Mouse (Mus musculus): ENCODE data around the gene Zfp384.
A peak's percentile ranks its signal among the peaks of the same experiment; 100 is the strongest.
"Not testable (repeated sequence)": the region's sequence is repeated elsewhere in the genome, so short reads cannot be mapped to it uniquely, and the experiment has no call there.

Zfp384 gene

GRCm38 (mm10) chr6:125009181-125010073 is 482 bp downstream of the Zfp384 start:
- peak; percentile 79 for DNase-seq (ENCODE audit: low read depth, low spot score)

- DNase-seq (ENCODE audit: low read depth, low spot score): no peak
Observed at GRCm38 (mm10) chr6:125017682-125018081, 8.7 kb downstream of the Zfp384 start.

- DNase-seq (ENCODE audit: low read depth, low spot score): not testable (repeated sequence)
Observed at GRCm38 (mm10) chr6:125030532-125030931, 21.6 kb downstream of the Zfp384 start.

GRCm38 (mm10) chr6:125031604-125032003 is 22.7 kb downstream of the Zfp384 start:
- no peak for DNase-seq (ENCODE audit: low read depth, low spot score)

- DNase-seq (ENCODE audit: low read depth, low spot score): no peak
Observed at GRCm38 (mm10) chr6:125038666-125039065, 29.7 kb downstream of the Zfp384 start.

GRCm38 (mm10) chr6:125039131-125039530 is 30.2 kb downstream of the Zfp384 start:
- DNase-seq (ENCODE audit: low read depth, low spot score): no peak

GRCm38 (mm10) chr6:125039533-125040153 is 30.7 kb downstream of the Zfp384 start, which contains the start of gene Ing4:
Gene Ing4, plus strand, starts transcription at chr6:125039760.
- DNase-seq (ENCODE audit: low read depth, low spot score): peak; percentile 95

- DNase-seq (ENCODE audit: low read depth, low spot score): no peak
Observed at GRCm38 (mm10) chr6:125040221-125040620, 31.3 kb downstream of the Zfp384 start.

GRCm38 (mm10) chr6:125041047-125041446 is 32.1 kb downstream of the Zfp384 start:
- no peak for DNase-seq (ENCODE audit: low read depth, low spot score)

- DNase-seq (ENCODE audit: low read depth, low spot score): no peak
Observed at GRCm38 (mm10) chr6:125042081-125042480, 33.1 kb downstream of the Zfp384 start.

GRCm38 (mm10) chr6:125046691-125047090 is 37.7 kb downstream of the Zfp384 start:
- DNase-seq (ENCODE audit: low read depth, low spot score): peak; percentile 74

- no peak for DNase-seq (ENCODE audit: low read depth, low spot score)
Observed at GRCm38 (mm10) chr6:125049678-125050077, 40.7 kb downstream of the Zfp384 start, which contains the start of gene Acrbp. Gene Acrbp, plus strand, starts transcription at chr6:125049689.

- no peak for DNase-seq (ENCODE audit: low read depth, low spot score)
Observed at GRCm38 (mm10) chr6:125051237-125051636, 42.3 kb downstream of the Zfp384 start.

- DNase-seq (ENCODE audit: low read depth, low spot score): no peak
Observed at GRCm38 (mm10) chr6:125061493-125061892, 52.5 kb downstream of the Zfp384 start.

- DNase-seq (ENCODE audit: low read depth, low spot score): no peak
Observed at GRCm38 (mm10) chr6:125062511-125062910, 53.6 kb downstream of the Zfp384 start.

GRCm38 (mm10) chr6:125063906-125064305 is 55.0 kb downstream of the Zfp384 start:
- DNase-seq (ENCODE audit: low read depth, low spot score): no peak

GRCm38 (mm10) chr6:125065223-125065622 is 56.3 kb downstream of the Zfp384 start:
- not testable (repeated sequence) for DNase-seq (ENCODE audit: low read depth, low spot score)

GRCm38 (mm10) chr6:125067571-125067995 is 58.6 kb downstream of the Zfp384 start, which contains the start of gene Lpar5:
Gene Lpar5, plus strand, starts transcription at chr6:125067920.
- DNase-seq (ENCODE audit: low read depth, low spot score): no peak

GRCm38 (mm10) chr6:125071170-125071895 is 62.4 kb downstream of the Zfp384 start:
- no peak for DNase-seq (ENCODE audit: low read depth, low spot score)

GRCm38 (mm10) chr6:125071896-125072279 is 62.9 kb downstream of the Zfp384 start:
- peak; percentile 61 for DNase-seq (ENCODE audit: low read depth, low spot score)

GRCm38 (mm10) chr6:125073825-125074224 is 64.9 kb downstream of the Zfp384 start:
- no peak for DNase-seq (ENCODE audit: low read depth, low spot score)

GRCm38 (mm10) chr6:125081394-125081793 is 72.4 kb downstream of the Zfp384 start:
- DNase-seq (ENCODE audit: low read depth, low spot score): no peak

Measured in retina, postnatal 7 days (tissue).